Mouse (Mus musculus) CH12.LX (cell line): ENCODE data around the gene Hist1h3i. TPM values are rescaled to one million over a fixed set of nuclear protein-coding genes. Genes with fewer than 3 reads are reported as not detected.
"Not testable (repeated sequence)": the region's sequence is repeated elsewhere in the genome, so short reads cannot be mapped to it uniquely, and the experiment has no call there.

Experiments used
- DNase-seq: peaks from one replicate; pipeline ENCODE4 v3.0.0-alpha.2; 2013; ENCODE audit errors: extremely low read depth
- H3K27ac ChIP-seq: 2 replicates; pipeline ENCODE4 v1.5.1; 2012; ENCODE audit warnings: low read depth, mild to moderate bottlenecking, control low read depth, moderate library complexity; ENCODE audit not compliant: insufficient read depth
- H3K27me3 ChIP-seq: replicated peaks from 2 replicates; pipeline ENCODE3; 2012; ENCODE audit warnings: inconsistent platforms
- H3K36me3 ChIP-seq, 2 experiments: replicated peaks in 1 of 2; 2 replicates each; pipeline versions ENCODE3 to v1.6.1; 2012; ENCODE audit warnings: inconsistent platforms in 1 of 2, low read length in 1 of 2, mild to moderate bottlenecking in 1 of 2, mixed read lengths in 1 of 2, moderate library complexity in 1 of 2; ENCODE audit not compliant: control insufficient read depth in 1 of 2, insufficient read depth in 1 of 2
- H3K4me1 ChIP-seq, 2 experiments: 2 replicates each; pipeline ENCODE4 v1.6.1; 2012; ENCODE audit warnings: inconsistent platforms in 1 of 2, moderate library complexity in 1 of 2; ENCODE audit not compliant: insufficient read depth in 2 of 2, control insufficient read depth in 1 of 2
- H3K4me2 ChIP-seq: 2 replicates; pipeline ENCODE4 v1.6.1; 2012; ENCODE audit warnings: low read depth, mild to moderate bottlenecking, control low read depth; ENCODE audit not compliant: poor library complexity, insufficient read depth, severe bottlenecking
- H3K4me3 ChIP-seq, 3 experiments: fragments of 150-350 bp in 1 of 3; sonication (generic) in 1 of 3; replicated peaks in 1 of 3; 2 replicates each; pipeline versions ENCODE3 to v1.5.1; 2011 to 2012; ENCODE audit warnings: low read depth in 2 of 3, low read length in 2 of 3, mild to moderate bottlenecking in 2 of 3, moderate library complexity in 2 of 3, control low read depth in 1 of 3, improper control_type of control experiment in 1 of 3, inconsistent platforms in 1 of 3, mixed read lengths in 1 of 3; ENCODE audit not compliant: poor library complexity in 1 of 3
- H3K79me2 ChIP-seq: replicated peaks from 2 replicates; pipeline ENCODE4 v1.6.1; 2012; ENCODE audit warnings: mild to moderate bottlenecking, moderate library complexity; ENCODE audit not compliant: control insufficient read depth, poor library complexity, insufficient read depth, severe bottlenecking; ENCODE audit errors: extremely low read depth
- H3K9ac ChIP-seq: 2 replicates; pipeline ENCODE4 v1.6.1; 2012; ENCODE audit warnings: low read depth, mild to moderate bottlenecking, control low read depth, moderate library complexity; ENCODE audit not compliant: insufficient read depth
- H3K9me3 ChIP-seq: replicated peaks from 2 replicates; pipeline ENCODE3; 2012; ENCODE audit warnings: low read length, inconsistent platforms, mixed read lengths
- BHLHE40 ChIP-seq: IDR thresholded peaks from 2 replicates; pipeline ENCODE4 v1.6.1; 2011; ENCODE audit warnings: mild to moderate bottlenecking, low read depth, low read length, improper control_type of control experiment
- CHD2 ChIP-seq: IDR thresholded peaks from 2 replicates; pipeline ENCODE4 v1.6.1; 2011; ENCODE audit warnings: low read length, improper control_type of control experiment
- E2F4 ChIP-seq: IDR thresholded peaks from 2 replicates; pipeline ENCODE4 v1.6.1; 2011; ENCODE audit warnings: low read depth, low read length, improper control_type of control experiment; ENCODE audit not compliant: insufficient replicate concordance
- ELF1 ChIP-seq: IDR thresholded peaks from 2 replicates; pipeline ENCODE4 v1.6.1; 2014; ENCODE audit warnings: low read depth, mild to moderate bottlenecking, inconsistent platforms, low read length, improper control_type of control experiment
- HCFC1 ChIP-seq: IDR thresholded peaks from 2 replicates; pipeline ENCODE4 v1.6.1; 2012; ENCODE audit warnings: low read depth, mild to moderate bottlenecking, inconsistent platforms, low read length, improper control_type of control experiment
- IRF4 ChIP-seq: IDR thresholded peaks from 2 replicates; pipeline ENCODE4 v1.6.1; 2014; ENCODE audit warnings: low read depth, mild to moderate bottlenecking, inconsistent platforms, low read length, improper control_type of control experiment
- KAT2A ChIP-seq: IDR thresholded peaks from 2 replicates; pipeline ENCODE4 v1.6.1; 2012; ENCODE audit warnings: low read length, improper control_type of control experiment, inconsistent platforms; ENCODE audit not compliant: insufficient replicate concordance
- MEF2A ChIP-seq: IDR thresholded peaks from 2 replicates; pipeline ENCODE4 v1.6.1; 2014; ENCODE audit warnings: low read depth, mild to moderate bottlenecking, inconsistent platforms, low read length, improper control_type of control experiment, borderline replicate concordance
- NELFE ChIP-seq: IDR thresholded peaks from 2 replicates; pipeline ENCODE4 v1.6.1; 2011; ENCODE audit warnings: low read depth, low read length, improper control_type of control experiment
- POLR2A ChIP-seq: IDR thresholded peaks from 2 replicates; pipeline ENCODE4 v1.6.1; 2011; ENCODE audit warnings: low read depth, mild to moderate bottlenecking, improper control_type of control experiment, low read length
- POLR2AphosphoS2 ChIP-seq: IDR thresholded peaks from 2 replicates; pipeline ENCODE4 v1.6.1; 2011; ENCODE audit warnings: low read depth, low read length, improper control_type of control experiment
- RCOR1 ChIP-seq: conservative IDR thresholded peaks from 2 replicates; pipeline ENCODE4 v1.6.1; 2012; ENCODE audit warnings: low read depth, mild to moderate bottlenecking, inconsistent platforms, low read length, improper control_type of control experiment
- SIN3A ChIP-seq: IDR thresholded peaks from 2 replicates; pipeline ENCODE4 v1.6.1; 2012; ENCODE audit warnings: low read length, improper control_type of control experiment, inconsistent platforms
- SMC3 ChIP-seq: IDR thresholded peaks from 2 replicates; pipeline ENCODE4 v1.6.1; 2011; ENCODE audit warnings: low read depth, low read length, improper control_type of control experiment
- TBP ChIP-seq: conservative IDR thresholded peaks from 2 replicates; pipeline ENCODE4 v1.6.1; 2011; ENCODE audit warnings: low read depth, low read length, improper control_type of control experiment
- TCF12 ChIP-seq: IDR thresholded peaks from 2 replicates; pipeline ENCODE4 v1.6.1; 2014; ENCODE audit warnings: low read depth, mild to moderate bottlenecking, inconsistent platforms, low read length, improper control_type of control experiment
- UBTF ChIP-seq: IDR thresholded peaks from 2 replicates; pipeline ENCODE4 v1.6.1; 2012; ENCODE audit warnings: low read depth, mild to moderate bottlenecking, inconsistent platforms, low read length, improper control_type of control experiment, moderate library complexity
- USF2 ChIP-seq: conservative IDR thresholded peaks from 2 replicates; pipeline ENCODE4 v1.6.1; 2011; ENCODE audit warnings: low read depth, low read length, improper control_type of control experiment
- ZMIZ1 ChIP-seq: IDR thresholded peaks from 2 replicates; pipeline ENCODE4 v1.6.1; 2012; ENCODE audit warnings: low read depth, mild to moderate bottlenecking, inconsistent platforms, low read length, improper control_type of control experiment
- dilution Hi-C: fragments of 300-500 bp; cut with MboI; formaldehyde crosslinking; loops from 2 replicates; pipeline ENCODE4 v1.14.3; 2020; ENCODE audit warnings: low sequenced_read_pairs; ENCODE audit not compliant: extremely low pct_unique_long_range_greater_than_20kb, extremely low pct_ligation_motif_present
- in situ Hi-C: fragments of 300-500 bp; cut with MboI; formaldehyde crosslinking; loops from 3 replicates; pipeline ENCODE4 v1.14.3; 2019; ENCODE audit warnings: low sequenced_read_pairs, low pct_ligation_motif_present, low pct_unique_long_range_greater_than_20kb, mixed read lengths
- polyA plus RNA-seq: library from polyadenylated mRNA; unstranded; fragments of >175 nt; gene quantifications from 2 replicates; pipeline ENCODE4 v1.2.1, GENCODE M21; 2012; ENCODE audit warnings: low read depth; ENCODE audit not compliant: insufficient read length
- total RNA-seq, 2 experiments: library from RNA; depleted of rRNA; stranded (reverse); fragments of 300-350 nt in 1 of 2; fragments of >200 nt in 1 of 2; gene quantifications; 2 replicates each; pipeline ENCODE4 v1.2.3; 2012 to 2014

The Hist1h3i gene
- total and polyA plus RNA-seq, 3 experiments: 14.3 to 797 (median 21.2) TPM

DNA sequence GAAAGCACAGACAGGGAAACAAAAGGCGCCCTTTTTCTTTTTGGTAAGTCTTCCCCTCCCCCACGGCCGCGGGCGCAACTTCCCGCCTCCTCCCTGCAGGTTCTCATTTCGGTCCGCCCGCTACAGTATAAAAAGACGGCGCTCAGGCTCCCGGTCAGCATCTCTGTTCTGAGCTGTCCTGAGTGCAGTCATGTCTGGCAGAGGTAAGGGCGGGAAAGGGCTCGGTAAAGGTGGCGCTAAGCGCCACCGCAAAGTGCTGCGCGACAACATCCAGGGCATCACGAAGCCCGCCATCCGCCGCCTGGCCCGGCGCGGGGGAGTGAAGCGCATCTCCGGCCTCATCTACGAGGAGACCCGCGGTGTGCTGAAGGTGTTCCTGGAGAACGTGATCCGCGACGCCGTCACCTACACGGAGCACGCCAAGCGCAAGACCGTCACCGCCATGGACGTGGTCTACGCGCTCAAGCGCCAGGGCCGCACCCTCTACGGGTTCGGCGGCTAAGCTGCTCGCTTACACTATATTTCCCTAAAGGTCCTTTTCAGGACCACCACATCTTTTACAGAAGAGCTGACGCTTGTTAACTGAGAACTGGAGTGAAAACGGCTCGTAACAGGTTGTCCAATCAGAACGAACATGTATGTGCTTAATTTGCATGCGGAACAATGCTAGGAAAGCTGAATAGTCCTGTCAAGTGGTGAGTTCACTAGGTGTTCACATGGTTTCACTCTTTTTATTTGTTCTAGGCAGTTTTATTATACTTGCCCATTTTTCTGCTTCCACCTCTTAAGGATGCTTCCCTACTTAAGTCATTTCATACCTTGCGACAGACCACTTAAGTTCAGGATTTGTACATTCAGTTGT, 48.0 kb downstream of the Hist1h3i start, which contains the start of gene Hist1h4j:
Gene Hist1h4j, plus strand, starts transcription at position 159 of the 862 bp plus-strand sequence.
- Histone ChIP-seq H3K9ac (peak within 1 kb of the TSS; percentile 76), H3K4me2 (peak within 1 kb of the TSS; percentile 90), H3K4me3 (peak within 1 kb of the TSS; percentile 38 to 62 (median 42)), H3K4me1 (peaks cover 7 to 26% of the 10 kb centered on the region in 2 experiments; a peak in 3 of 4 replicates), H3K27ac (peak within 1 kb of the TSS; percentile 91)
- H3K9me3 ChIP-seq, dilution Hi-C loops, H3K79me2 ChIP-seq, H3K27me3 ChIP-seq, H3K36me3 ChIP-seq: not testable (repeated sequence)
- TF ChIP-seq KAT2A: 0 out of 2 replicates have a peak, but pooled peaks have one; percentile 9
- TF ChIP-seq E2F4: peak; percentile 91
- TF ChIP-seq ZMIZ1: peak; percentile 99
- TF ChIP-seq TBP: peak; percentile 96
- TF ChIP-seq HCFC1: peak; percentile 79
- peak; percentile 36; the same call in 1 of the 2 replicates for TF ChIP-seq IRF4
- peak; percentile 42; the same call in 1 of the 2 replicates for TF ChIP-seq BHLHE40
- TF ChIP-seq CHD2: peak; percentile 86
- peak; percentile 96 for TF ChIP-seq UBTF
- TF ChIP-seq USF2: peak; percentile 44; the same call in 1 of the 2 replicates
- peak; percentile 99 for TF ChIP-seq NELFE
- peak; percentile 98 for TF ChIP-seq POLR2A
- TF ChIP-seq MEF2A: peak; percentile 43; the same call in 1 of the 2 replicates
- peak; percentile 36; the same call in 1 of the 2 replicates for TF ChIP-seq ELF1
- peak; percentile 2 for TF ChIP-seq SMC3
- TF ChIP-seq POLR2AphosphoS2: peak; percentile 100
- peak; percentile 86; the same call in 1 of the 2 replicates for TF ChIP-seq RCOR1
- peak; percentile 42; the same call in 1 of the 2 replicates for TF ChIP-seq SIN3A
- peak; percentile 72 for TF ChIP-seq TCF12
- in situ Hi-C loops: loop anchor here (25.0 kb wide), 1 partner anchor 1827 kb away; the partner anchor contains the start of genes Hist1h1d, Hist1h2ad, Hist1h2ae and Hist1h2bf
- DNase-seq: peak; percentile 93
